Mouse (Mus musculus) spleen, adult 18-20 months (tissue): ENCODE results near the gene Prpf38b.

Experiments used
- DNase-seq, 2 experiments: peaks; one replicate each; pipeline ENCODE4 v3.0.0; 2022; ENCODE audit warnings: mixed read lengths in 2 of 2

The Prpf38b gene

GRCm38 (mm10) chr3:108911548-108912413 lies at the start of gene Prpf38b:
Gene Prpf38b, minus strand, starts transcription at chr3:108911727.
- DNase-seq = peak; percentile 88 to 91

GRCm38 (mm10) chr3:108961226-108961625 lies 49.7 kb upstream of the Prpf38b start:
- no peak for DNase-seq

GRCm38 (mm10) chr3:108959680-108960295 lies 48.3 kb upstream of the Prpf38b start:
- no peak for DNase-seq

GRCm38 (mm10) chr3:108957976-108958375 lies 46.4 kb upstream of the Prpf38b start:
- DNase-seq = no peak

GRCm38 (mm10) chr3:108940996-108941395 lies 29.5 kb upstream of the Prpf38b start:
- DNase-seq = no peak

GRCm38 (mm10) chr3:108940001-108940633 lies 28.6 kb upstream of the Prpf38b start, which contains the start of gene Gm9857:
Gene Gm9857, minus strand, starts transcription at chr3:108940445.
- no peak for DNase-seq

GRCm38 (mm10) chr3:108939573-108939972 lies 28.0 kb upstream of the Prpf38b start, which contains the start of gene Henmt1:
Gene Henmt1, plus strand, starts transcription at chr3:108939873.
- no peak for DNase-seq

- DNase-seq = no peak
Measured at GRCm38 (mm10) chr3:108938691-108939090, 27.2 kb upstream of the Prpf38b start.

GRCm38 (mm10) chr3:108933557-108933956 lies 22.0 kb upstream of the Prpf38b start:
- no peak for DNase-seq

GRCm38 (mm10) chr3:108926308-108926707 lies 14.8 kb upstream of the Prpf38b start:
- no peak for DNase-seq

- DNase-seq = no peak
Measured at GRCm38 (mm10) chr3:108925677-108926076, 14.2 kb upstream of the Prpf38b start.

- DNase-seq = no peak
Measured at GRCm38 (mm10) chr3:108921822-108922221, 10.3 kb upstream of the Prpf38b start.

GRCm38 (mm10) chr3:108920442-108921070 lies 9.0 kb upstream of the Prpf38b start:
- no peak for DNase-seq

- no peak for DNase-seq
Measured at GRCm38 (mm10) chr3:108918852-108919251, 7.3 kb upstream of the Prpf38b start.

GRCm38 (mm10) chr3:108917986-108918385 lies 6.5 kb upstream of the Prpf38b start:
- DNase-seq = no peak

GRCm38 (mm10) chr3:108916857-108917256 lies 5.3 kb upstream of the Prpf38b start:
- DNase-seq = no peak

- no peak for DNase-seq
Measured at GRCm38 (mm10) chr3:108915999-108916398, 4.5 kb upstream of the Prpf38b start.

GRCm38 (mm10) chr3:108911081-108911547 lies 413 bp downstream of the Prpf38b start:
- DNase-seq = peak; percentile 67 to 68

GRCm38 (mm10) chr3:108910303-108911080 lies 1.0 kb downstream of the Prpf38b start:
- DNase-seq = peak in 1 of 2 experiments; percentile 35

GRCm38 (mm10) chr3:108902934-108903333 lies 8.6 kb downstream of the Prpf38b start:
- no peak for DNase-seq

- no peak for DNase-seq
Measured at GRCm38 (mm10) chr3:108902038-108902437, 9.5 kb downstream of the Prpf38b start.

- DNase-seq = no peak
Measured at GRCm38 (mm10) chr3:108900681-108901080, 10.8 kb downstream of the Prpf38b start.
